ENCODE assay signal across 8 mouse cellular contexts in the genomic region with DNA sequence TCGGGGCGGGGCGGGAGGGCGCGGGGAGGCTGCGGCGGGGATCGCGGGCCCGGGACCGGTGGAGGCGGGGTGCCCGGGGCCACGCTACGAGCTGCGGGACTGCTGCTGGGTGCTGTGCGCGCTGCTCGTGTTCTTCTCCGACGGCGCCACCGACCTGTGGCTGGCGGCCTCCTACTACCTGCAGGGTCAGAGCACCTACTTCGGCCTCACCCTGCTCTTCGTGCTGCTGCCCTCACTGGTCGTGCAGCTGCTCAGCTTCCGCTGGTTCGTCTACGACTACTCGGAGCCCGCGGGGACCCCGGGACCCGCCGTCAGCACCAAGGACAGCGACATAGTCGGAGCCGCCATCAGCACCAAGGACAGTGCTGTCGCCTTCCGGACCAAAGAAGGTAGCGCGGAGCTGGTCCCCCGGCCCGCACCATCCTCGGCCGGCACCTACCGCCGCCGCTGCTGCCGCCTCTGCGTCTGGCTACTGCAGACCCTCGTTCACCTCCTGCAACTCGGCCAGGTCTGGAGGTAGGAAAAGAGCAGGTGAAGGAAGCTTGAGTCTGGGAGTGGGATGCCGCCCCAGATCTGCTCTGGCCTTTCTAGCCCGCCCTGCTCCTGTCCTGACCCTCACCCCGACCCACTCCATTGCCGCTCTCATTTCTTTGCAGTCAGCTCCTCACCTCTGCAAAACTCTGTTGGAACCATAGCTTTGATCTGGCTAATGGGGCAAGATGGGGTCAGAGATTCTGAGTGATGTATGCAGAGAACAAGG. TPM values are rescaled to one million over a fixed set of nuclear protein-coding genes. Genes with fewer than 3 reads are reported as not detected.
DNase-seq lines count a peak whose midpoint lies in the region; ATAC-seq lines count a peak whose summit lies in the region.

No protein-coding gene starts in this region.

- WGBS in embryonic facial prominence, embryonic 13.5 days, result 2% methylated on average over 58 of the region's 58 CpGs
- 1% methylated on average over 55 of the region's 58 CpGs for WGBS in heart, embryonic 16.5 days

- H3K27me3 ChIP-seq in embryonic facial prominence, embryonic 13.5 days, result peaks cover 74% of the 10 kb centered on the region
- peaks cover 52% of the 10 kb centered on the region for H3K27me3 ChIP-seq in heart, embryonic 16.5 days (ENCODE audit: control insufficient read depth, insufficient read depth, low read length)

- no peaks in the 10 kb centered on the region for H3K9me3 ChIP-seq in embryonic facial prominence, embryonic 13.5 days
- H3K9me3 ChIP-seq in heart, embryonic 16.5 days (replicated peaks; ENCODE audit: control insufficient read depth, low read length), result no peaks in the 10 kb centered on the region

- 0 out of 2 replicates have a peak, but pooled peaks have one; percentile 20 for ATAC-seq in embryonic facial prominence, embryonic 13.5 days (ENCODE audit: insufficient number of reproducible peaks, insufficient read depth, low FRiP score, low TSS enrichment, low read depth)
- peak; percentile 72 for ATAC-seq in heart, embryonic 16.5 days (replicated peaks; ENCODE audit: extremely low read depth, insufficient read depth, low FRiP score)

- H3K9ac ChIP-seq in embryonic facial prominence, embryonic 13.5 days, result no peak overlapping the region
- no peak overlapping the region for H3K9ac ChIP-seq in heart, embryonic 16.5 days (ENCODE audit: low read length)

- DNase-seq in CD8-positive naive resting alpha-beta T cell, adult 2 months (ENCODE audit: low read depth in 2 of 2, low spot score in 2 of 2), result peak; percentile 64 to 68
- DNase-seq in adrenal gland, adult 18-20 months (ENCODE audit: low spot score in 2 of 2), result peak; percentile 80 to 84
- peak; percentile 80 to 81 for DNase-seq in kidney, postnatal 25 days
- DNase-seq in lung, postnatal 4 days, result peak; percentile 84 to 89
- DNase-seq in retina, postnatal 1 day, result peak; percentile 84
- peak; percentile 49 to 61 for DNase-seq in urinary bladder, postnatal 36 days (ENCODE audit: low spot score in 2 of 2)

- no peak overlapping the region for H3K27ac ChIP-seq in embryonic facial prominence, embryonic 13.5 days
- H3K27ac ChIP-seq in heart, embryonic 16.5 days (ENCODE audit: low read length), result no peak overlapping the region

- H3K36me3 ChIP-seq in embryonic facial prominence, embryonic 13.5 days, result no peaks in the 10 kb centered on the region
- no peaks in the 10 kb centered on the region for H3K36me3 ChIP-seq in heart, embryonic 16.5 days (ENCODE audit: control insufficient read depth, insufficient read depth)

- H3K4me1 ChIP-seq in embryonic facial prominence, embryonic 13.5 days, result peaks cover 10% of the 10 kb centered on the region
- H3K4me1 ChIP-seq in heart, embryonic 16.5 days (ENCODE audit: control insufficient read depth, insufficient read depth, low read length), result peaks cover 5% of the 10 kb centered on the region; the same call in 1 of the 2 replicates

- peak overlapping the region; percentile 89 for H3K4me2 ChIP-seq in embryonic facial prominence, embryonic 13.5 days
- peak overlapping the region; percentile 70 for H3K4me2 ChIP-seq in heart, embryonic 16.5 days (ENCODE audit: low read depth, low read length)

- peak overlapping the region; percentile 50 for H3K4me3 ChIP-seq in embryonic facial prominence, embryonic 13.5 days
- peak overlapping the region; percentile 45 for H3K4me3 ChIP-seq in heart, embryonic 16.5 days (ENCODE audit: low read length)

RNA-seq across cellular contexts. Expression of a gene that starts 0.6 kb away (rescaled TPM):
- 1 to 10 TPM in 1 of 2 experiments, under 1 TPM in 1; 0.86 to 1.3 TPM for total RNA-seq in adrenal gland, adult 18-20 months (2021)
- polyA plus RNA-seq in embryonic facial prominence, embryonic 13.5 days (2015; fragmentation: Nextera tagmentation; extraction: Ambion mirVana), result 0.12 TPM in 1 of 2 replicates, not detected in the other
- polyA plus RNA-seq in heart, embryonic 16.5 days (2015; fragmentation: Nextera tagmentation; extraction: Ambion mirVana), result not detected in 2 replicates

RNA-seq across cellular contexts. Expression of a gene that starts 17.0 kb away (rescaled TPM):
- 100 to 1,000 TPM; 187 to 200 TPM for total RNA-seq in adrenal gland, adult 18-20 months (2021)
- polyA plus RNA-seq in embryonic facial prominence, embryonic 13.5 days (2015; fragmentation: Nextera tagmentation; extraction: Ambion mirVana), result 120 and 136 TPM in 2 replicates
- polyA plus RNA-seq in heart, embryonic 16.5 days (2015; fragmentation: Nextera tagmentation; extraction: Ambion mirVana), result 132 and 146 TPM in 2 replicates

RNA-seq across cellular contexts. Expression of a gene that starts 33.5 kb away (rescaled TPM):
- 10 to 100 TPM; 10.2 to 10.7 TPM for total RNA-seq in adrenal gland, adult 18-20 months (2021)
- polyA plus RNA-seq in embryonic facial prominence, embryonic 13.5 days (2015; fragmentation: Nextera tagmentation; extraction: Ambion mirVana), result 1.7 and 2.0 TPM in 2 replicates
- polyA plus RNA-seq in heart, embryonic 16.5 days (2015; fragmentation: Nextera tagmentation; extraction: Ambion mirVana), result 3.0 and 4.8 TPM in 2 replicates
